Mouse (Mus musculus): ENCODE results near the gene D930048N14Rik.

DNA sequence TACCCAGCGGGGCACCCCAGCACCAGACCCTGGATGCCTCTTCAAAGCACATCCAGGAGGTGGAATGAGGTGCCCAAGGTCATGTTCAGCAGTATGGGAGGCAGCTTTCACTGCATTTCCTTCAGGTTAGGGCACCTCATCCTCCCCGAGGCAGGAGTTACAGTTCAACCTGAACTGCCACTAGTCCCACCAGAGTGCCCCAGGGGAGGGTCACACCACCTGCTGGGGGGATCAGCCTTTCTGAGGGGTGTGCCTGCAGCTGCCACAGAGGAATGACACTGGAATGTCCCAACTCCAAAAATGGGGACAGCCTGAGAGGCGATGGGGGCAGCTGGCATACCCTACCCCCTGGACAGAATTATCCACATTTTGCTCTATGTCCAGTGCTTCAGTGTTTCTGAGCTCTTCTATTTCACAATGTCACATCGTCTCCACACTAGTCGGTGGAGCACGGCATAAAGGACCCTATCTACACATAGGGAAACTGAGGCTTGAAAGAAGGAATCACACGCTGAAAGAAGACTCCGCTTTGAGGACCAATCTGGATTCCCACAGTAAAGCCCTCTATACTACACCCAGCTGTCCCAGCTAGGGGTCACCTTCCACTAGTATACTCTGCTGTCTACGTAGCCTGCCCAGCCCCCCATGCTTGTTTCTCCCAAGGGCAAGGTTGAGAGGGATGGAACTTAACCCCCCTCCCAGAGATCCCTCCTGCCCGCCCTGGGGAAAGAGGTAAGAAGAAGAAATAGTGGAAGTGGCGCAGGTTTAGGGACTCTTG lies 1.5 kb upstream of the D930048N14Rik start:
- TF ChIP-seq CTCF (conservative IDR thresholded peaks at IDR 0.05; ENCODE audit: low read length) (no peak), POU5F1 (IDR thresholded peaks at IDR 0.05; ENCODE audit: borderline replicate concordance, low read length) (no peak)
